Mouse (Mus musculus): ENCODE data around the gene Lrrc8a. TPM values are rescaled to one million over a fixed set of nuclear protein-coding genes. Genes with fewer than 3 reads are reported as not detected.

Lrrc8a gene
- polyA plus RNA-seq, 1 experiment from 2014 or later = 55.9 TPM

- H3K9me3 ChIP-seq (ENCODE audit: control insufficient read depth, low read length) = no peaks in the 10 kb centered on the region
- no peak overlapping the region for H3K4me2 ChIP-seq (replicated peaks; ENCODE audit: low read depth, low read length)
- H3K36me3 ChIP-seq (ENCODE audit: control insufficient read depth, insufficient read depth, low read length) = 0 out of 2 replicates have a peak, but pooled peaks cover 7% of the 10 kb centered on the region
- H3K9ac ChIP-seq (ENCODE audit: low read depth, low read length) = no peak overlapping the region
- no peak for ATAC-seq (ENCODE audit: low FRiP score)
- no peaks in the 10 kb centered on the region for H3K4me1 ChIP-seq (replicated peaks; ENCODE audit: control insufficient read depth, insufficient read depth, low read length)
- no peak overlapping the region for H3K4me3 ChIP-seq (ENCODE audit: low read depth, low read length)
- no peaks in the 10 kb centered on the region for H3K27me3 ChIP-seq (ENCODE audit: control insufficient read depth, insufficient read depth, low read length)
- no peak overlapping the region for H3K27ac ChIP-seq (ENCODE audit: low read depth, low read length)
- WGBS = 82% methylated on average over 7 of the region's 7 CpGs
- no peak for DNase-seq (ENCODE audit: low spot score)
Measured at GRCm38 (mm10) chr2:30244595-30245178, 7.2 kb downstream of the Lrrc8a start.

- ATAC-seq (ENCODE audit: low FRiP score) (no peak), DNase-seq (ENCODE audit: low spot score) (no peak)
- no peaks in the 10 kb centered on the region for H3K27me3 ChIP-seq (ENCODE audit: control insufficient read depth, insufficient read depth, low read length)
- no peak overlapping the region for H3K4me2 ChIP-seq (replicated peaks; ENCODE audit: low read depth, low read length)
- no peak overlapping the region for H3K27ac ChIP-seq (ENCODE audit: low read depth, low read length)
- no peaks in the 10 kb centered on the region for H3K36me3 ChIP-seq (ENCODE audit: control insufficient read depth, insufficient read depth, low read length)
- no peaks in the 10 kb centered on the region for H3K4me1 ChIP-seq (replicated peaks; ENCODE audit: control insufficient read depth, insufficient read depth, low read length)
- 90% methylated on average over 5 of the region's 5 CpGs for WGBS
- no peaks in the 10 kb centered on the region for H3K9me3 ChIP-seq (ENCODE audit: control insufficient read depth, low read length)
- no peak overlapping the region for H3K4me3 ChIP-seq (ENCODE audit: low read depth, low read length)
- no peak overlapping the region for H3K9ac ChIP-seq (ENCODE audit: low read depth, low read length)
Measured at GRCm38 (mm10) chr2:30247036-30247435, 9.5 kb downstream of the Lrrc8a start.

GRCm38 (mm10) chr2:30247681-30248080 lies 10.2 kb downstream of the Lrrc8a start:
- Histone ChIP-seq H3K9me3 (ENCODE audit: control insufficient read depth, low read length) (no peaks in the 10 kb centered on the region), H3K27ac (ENCODE audit: low read depth, low read length) (no peak overlapping the region), H3K36me3 (ENCODE audit: control insufficient read depth, insufficient read depth, low read length) (no peaks in the 10 kb centered on the region), H3K27me3 (ENCODE audit: control insufficient read depth, insufficient read depth, low read length) (no peaks in the 10 kb centered on the region), H3K9ac (ENCODE audit: low read depth, low read length) (no peak overlapping the region), H3K4me3 (ENCODE audit: low read depth, low read length) (no peak overlapping the region), H3K4me2 (replicated peaks; ENCODE audit: low read depth, low read length) (no peak overlapping the region), H3K4me1 (replicated peaks; ENCODE audit: control insufficient read depth, insufficient read depth, low read length) (no peaks in the 10 kb centered on the region)
- WGBS = 83% methylated on average over 4 of the region's 4 CpGs
- DNase-seq (ENCODE audit: low spot score) (no peak), ATAC-seq (ENCODE audit: low FRiP score) (no peak)

GRCm38 (mm10) chr2:30249182-30249581 lies 11.7 kb downstream of the Lrrc8a start:
- 96% methylated on average over 3 of the region's 3 CpGs for WGBS
- H3K9me3 ChIP-seq (ENCODE audit: control insufficient read depth, low read length) = no peaks in the 10 kb centered on the region

GRCm38 (mm10) chr2:30250166-30251128 lies 12.9 kb downstream of the Lrrc8a start:
- DNase-seq (ENCODE audit: low spot score) (no peak), ATAC-seq (ENCODE audit: low FRiP score) (no peak)
- no peak overlapping the region for H3K27ac ChIP-seq (ENCODE audit: low read depth, low read length)
- no peak overlapping the region for H3K9ac ChIP-seq (ENCODE audit: low read depth, low read length)
- no peak overlapping the region for H3K4me2 ChIP-seq (replicated peaks; ENCODE audit: low read depth, low read length)
- no peaks in the 10 kb centered on the region for H3K4me1 ChIP-seq (replicated peaks; ENCODE audit: control insufficient read depth, insufficient read depth, low read length)
- H3K27me3 ChIP-seq (ENCODE audit: control insufficient read depth, insufficient read depth, low read length) = no peaks in the 10 kb centered on the region
- WGBS = 87% methylated on average over 10 of the region's 10 CpGs
- no peak overlapping the region for H3K4me3 ChIP-seq (ENCODE audit: low read depth, low read length)
- no peaks in the 10 kb centered on the region for H3K36me3 ChIP-seq (ENCODE audit: control insufficient read depth, insufficient read depth, low read length)
- no peaks in the 10 kb centered on the region for H3K9me3 ChIP-seq (ENCODE audit: control insufficient read depth, low read length)

More at GRCm38 (mm10) chr2:30249182-30249581, 11.7 kb downstream of the Lrrc8a start:
- no peaks in the 10 kb centered on the region for H3K27me3 ChIP-seq (ENCODE audit: control insufficient read depth, insufficient read depth, low read length)
- DNase-seq (ENCODE audit: low spot score) (no peak), ATAC-seq (ENCODE audit: low FRiP score) (no peak)
- H3K4me1 ChIP-seq (replicated peaks; ENCODE audit: control insufficient read depth, insufficient read depth, low read length) = no peaks in the 10 kb centered on the region
- no peak overlapping the region for H3K4me2 ChIP-seq (replicated peaks; ENCODE audit: low read depth, low read length)
- no peak overlapping the region for H3K27ac ChIP-seq (ENCODE audit: low read depth, low read length)
- no peaks in the 10 kb centered on the region for H3K36me3 ChIP-seq (ENCODE audit: control insufficient read depth, insufficient read depth, low read length)
- no peak overlapping the region for H3K4me3 ChIP-seq (ENCODE audit: low read depth, low read length)
- H3K9ac ChIP-seq (ENCODE audit: low read depth, low read length) = no peak overlapping the region

- Histone ChIP-seq H3K36me3 (ENCODE audit: control insufficient read depth, insufficient read depth, low read length) (0 out of 2 replicates have a peak, but pooled peaks cover 2% of the 10 kb centered on the region), H3K9me3 (ENCODE audit: control insufficient read depth, low read length) (no peaks in the 10 kb centered on the region), H3K9ac (ENCODE audit: low read depth, low read length) (no peak overlapping the region), H3K27ac (ENCODE audit: low read depth, low read length) (no peak overlapping the region), H3K4me3 (ENCODE audit: low read depth, low read length) (no peak overlapping the region), H3K27me3 (ENCODE audit: control insufficient read depth, insufficient read depth, low read length) (no peaks in the 10 kb centered on the region), H3K4me1 (replicated peaks; ENCODE audit: control insufficient read depth, insufficient read depth, low read length) (no peaks in the 10 kb centered on the region), H3K4me2 (replicated peaks; ENCODE audit: low read depth, low read length) (no peak overlapping the region)
- WGBS = 78% methylated on average over 5 of the region's 5 CpGs
- DNase-seq (ENCODE audit: low spot score) (no peak), ATAC-seq (ENCODE audit: low FRiP score) (no peak)
Measured at GRCm38 (mm10) chr2:30251417-30252104, 14.0 kb downstream of the Lrrc8a start.

- no peak overlapping the region for H3K4me2 ChIP-seq (replicated peaks; ENCODE audit: low read depth, low read length)
- H3K36me3 ChIP-seq (ENCODE audit: control insufficient read depth, insufficient read depth, low read length) = peaks cover 7% of the 10 kb centered on the region; the same call in 1 of the 2 replicates
- no peak for DNase-seq (ENCODE audit: low spot score)
- ATAC-seq (ENCODE audit: low FRiP score) = no peak
- no peaks in the 10 kb centered on the region for H3K27me3 ChIP-seq (ENCODE audit: control insufficient read depth, insufficient read depth, low read length)
- H3K4me3 ChIP-seq (ENCODE audit: low read depth, low read length) = no peak overlapping the region
- H3K4me1 ChIP-seq (replicated peaks; ENCODE audit: control insufficient read depth, insufficient read depth, low read length) = no peaks in the 10 kb centered on the region
- H3K27ac ChIP-seq (ENCODE audit: low read depth, low read length) = no peak overlapping the region
- H3K9ac ChIP-seq (ENCODE audit: low read depth, low read length) = no peak overlapping the region
- H3K9me3 ChIP-seq (ENCODE audit: control insufficient read depth, low read length) = no peaks in the 10 kb centered on the region
- 93% methylated on average over 3 of the region's 3 CpGs for WGBS
Measured at GRCm38 (mm10) chr2:30252521-30252920, 15.0 kb downstream of the Lrrc8a start.

- no peak for DNase-seq (ENCODE audit: low spot score)
- ATAC-seq (ENCODE audit: low FRiP score) = no peak
- H3K4me3 ChIP-seq (ENCODE audit: low read depth, low read length) = no peak overlapping the region
Measured at GRCm38 (mm10) chr2:30253809-30254208, 16.3 kb downstream of the Lrrc8a start.

More at GRCm38 (mm10) chr2:30253809-30254208, 16.3 kb downstream of the Lrrc8a start:
- no peak overlapping the region for H3K9ac ChIP-seq (ENCODE audit: low read depth, low read length)
- peaks cover 10% of the 10 kb centered on the region; the same call in 1 of the 2 replicates for H3K36me3 ChIP-seq (ENCODE audit: control insufficient read depth, insufficient read depth, low read length)
- H3K4me2 ChIP-seq (replicated peaks; ENCODE audit: low read depth, low read length) = no peak overlapping the region
- no peaks in the 10 kb centered on the region for H3K4me1 ChIP-seq (replicated peaks; ENCODE audit: control insufficient read depth, insufficient read depth, low read length)
- H3K27ac ChIP-seq (ENCODE audit: low read depth, low read length) = no peak overlapping the region
- no peaks in the 10 kb centered on the region for H3K9me3 ChIP-seq (ENCODE audit: control insufficient read depth, low read length)
- H3K27me3 ChIP-seq (ENCODE audit: control insufficient read depth, insufficient read depth, low read length) = no peaks in the 10 kb centered on the region
- 93% methylated on average over 5 of the region's 5 CpGs for WGBS
